Mouse (Mus musculus): ENCODE results near the gene Mindy2.

DNA sequence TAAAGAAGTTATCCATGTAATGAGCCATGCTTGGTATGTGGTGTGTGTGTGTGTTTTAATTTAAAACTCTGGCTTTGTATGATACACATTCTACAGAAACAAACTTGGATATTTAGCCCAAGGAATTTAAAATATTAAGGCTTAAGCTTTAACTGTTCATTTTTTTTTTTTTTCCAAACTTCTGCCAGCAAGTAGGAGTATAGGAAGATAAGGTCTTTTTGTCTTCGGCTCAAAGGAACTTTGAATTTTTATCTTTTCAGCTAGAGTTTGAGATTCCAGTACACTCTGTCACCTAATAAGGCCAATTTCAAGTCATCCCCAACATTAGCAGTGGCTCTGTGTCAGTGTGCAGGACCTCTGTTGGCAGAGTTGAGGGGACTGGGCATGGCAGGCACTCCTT lies 25.2 kb upstream of the Mindy2 start:
- TF ChIP-seq CTCF (IDR thresholded peaks at IDR 0.05; ENCODE audit: insufficient read depth, low read depth, low read length) (no peak), POLR2A (IDR thresholded peaks at IDR 0.05; ENCODE audit: insufficient read depth, low read depth, low read length) (no peak)

All from olfactory bulb, adult 2 months (tissue).